Mouse (Mus musculus) MEL (cell line): Measurements from ENCODE around the gene Chrm3. TPM values are rescaled to one million over a fixed set of nuclear protein-coding genes. Genes with fewer than 3 reads are reported as not detected.

Experiments
- DNase-seq: peaks from one replicate; pipeline ENCODE4 v3.0.0; 2011; ENCODE audit warnings: low read depth, low spot score
- H3K27ac ChIP-seq: 2 replicates; pipeline ENCODE4 v1.5.1; 2012; ENCODE audit warnings: low read depth, mild to moderate bottlenecking, control low read depth, low read length, moderate library complexity; ENCODE audit not compliant: control insufficient read depth
- H3K27me3 ChIP-seq, 2 experiments: fragments of 150-350 bp in 1 of 2; sonication (generic) in 1 of 2; 2 replicates each; pipeline ENCODE4 v1.6.1; 2012; ENCODE audit warnings: low read length in 2 of 2, mild to moderate bottlenecking in 2 of 2, improper control_type of control experiment in 1 of 2, moderate library complexity in 1 of 2; ENCODE audit not compliant: insufficient read depth in 2 of 2, control insufficient read depth in 1 of 2
- H3K36me3 ChIP-seq, 2 experiments: 2 replicates each; pipeline ENCODE4 v1.6.1; 2012 to 2014; ENCODE audit warnings: low read length in 2 of 2, improper control_type of control experiment in 1 of 2, inconsistent platforms in 1 of 2, mild to moderate bottlenecking in 1 of 2; ENCODE audit not compliant: insufficient read depth in 2 of 2, control insufficient read depth in 1 of 2
- H3K4me1 ChIP-seq, 2 experiments: fragments of 150-350 bp in 1 of 2; sonication (generic) in 1 of 2; 2 replicates each; pipeline ENCODE4 v1.6.1; 2012; ENCODE audit warnings: low read length in 2 of 2, improper control_type of control experiment in 1 of 2, mild to moderate bottlenecking in 1 of 2; ENCODE audit not compliant: insufficient read depth in 2 of 2, control insufficient read depth in 1 of 2
- H3K4me3 ChIP-seq, 2 experiments: fragments of 150-350 bp in 1 of 2; sonication (generic) in 1 of 2; 2 replicates each; pipeline ENCODE4 v1.5.1; 2012; ENCODE audit warnings: low read depth in 2 of 2, low read length in 2 of 2, mild to moderate bottlenecking in 2 of 2, moderate library complexity in 2 of 2, control low read depth in 1 of 2, improper control_type of control experiment in 1 of 2; ENCODE audit not compliant: control insufficient read depth in 1 of 2, insufficient read depth in 1 of 2
- H3K79me2 ChIP-seq: 2 replicates; pipeline ENCODE4 v1.6.1; 2012; ENCODE audit warnings: mild to moderate bottlenecking, low read length, moderate library complexity; ENCODE audit not compliant: control insufficient read depth, poor library complexity, insufficient read depth
- H3K9ac ChIP-seq: 2 replicates; pipeline ENCODE4 v1.6.1; 2012; ENCODE audit warnings: low read depth, mild to moderate bottlenecking, control low read depth, low read length, moderate library complexity; ENCODE audit not compliant: control insufficient read depth, poor library complexity, severe bottlenecking
- H3K9me3 ChIP-seq: fragments of 150-350 bp; sonication (generic); replicated peaks from 2 replicates; pipeline ENCODE4 v1.6.1; 2012; ENCODE audit warnings: mild to moderate bottlenecking, low read length, improper control_type of control experiment, moderate library complexity; ENCODE audit not compliant: insufficient read depth
- CTCF ChIP-seq, 3 experiments: IDR thresholded peaks in 2 of 3; conservative IDR thresholded peaks in 1 of 3; 2 replicates each; pipeline ENCODE4 v1.5.1; 2011 to 2012; ENCODE audit warnings: low read length in 3 of 3, low read depth in 2 of 3, mild to moderate bottlenecking in 2 of 3, improper control_type of control experiment in 1 of 3, inconsistent platforms in 1 of 3, mixed read lengths in 1 of 3, moderate library complexity in 1 of 3; ENCODE audit not compliant: control insufficient read depth in 1 of 3, insufficient read depth in 1 of 3, poor library complexity in 1 of 3, severe bottlenecking in 1 of 3
- EP300 ChIP-seq, 2 experiments: IDR thresholded peaks; 2 replicates each; pipeline ENCODE4 v1.6.1; 2011; ENCODE audit warnings: improper control_type of control experiment in 2 of 2, low read length in 2 of 2, low read depth in 1 of 2, mild to moderate bottlenecking in 1 of 2
- ETS1 ChIP-seq: IDR thresholded peaks from 2 replicates; pipeline ENCODE4 v1.6.1; 2012; ENCODE audit warnings: low read depth, mild to moderate bottlenecking, inconsistent platforms, low read length, improper control_type of control experiment, moderate library complexity
- GABPA ChIP-seq: IDR thresholded peaks from 2 replicates; pipeline ENCODE4 v1.6.1; 2012; ENCODE audit warnings: low read depth, mild to moderate bottlenecking, inconsistent platforms, low read length, improper control_type of control experiment, moderate library complexity
- GATA1 ChIP-seq: IDR thresholded peaks from 2 replicates; pipeline ENCODE4 v1.6.1; 2011; ENCODE audit warnings: low read depth, low read length, improper control_type of control experiment
- MAFK ChIP-seq: IDR thresholded peaks from 2 replicates; pipeline ENCODE4 v1.6.1; 2011; ENCODE audit warnings: low read depth, mild to moderate bottlenecking, low read length, improper control_type of control experiment, borderline replicate concordance
- MAZ ChIP-seq: IDR thresholded peaks from 2 replicates; pipeline ENCODE4 v1.6.1; 2012; ENCODE audit warnings: low read depth, mild to moderate bottlenecking, inconsistent platforms, low read length, improper control_type of control experiment
- POLR2A ChIP-seq, 2 experiments: IDR thresholded peaks; 2 replicates each; pipeline ENCODE4 v1.6.1; 2011 to 2012; ENCODE audit warnings: low read length in 2 of 2, mild to moderate bottlenecking in 2 of 2, control low read depth in 1 of 2, improper control_type of control experiment in 1 of 2, low read depth in 1 of 2, moderate library complexity in 1 of 2; ENCODE audit not compliant: control insufficient read depth in 1 of 2, insufficient read depth in 1 of 2, poor library complexity in 1 of 2
- POLR2AphosphoS2 ChIP-seq: IDR thresholded peaks from 2 replicates; pipeline ENCODE4 v1.6.1; 2011; ENCODE audit warnings: low read length, improper control_type of control experiment
- RAD21 ChIP-seq: IDR thresholded peaks from 2 replicates; pipeline ENCODE4 v1.6.1; 2011; ENCODE audit warnings: mild to moderate bottlenecking, low read depth, low read length, improper control_type of control experiment
- SIN3A ChIP-seq: IDR thresholded peaks from 2 replicates; pipeline ENCODE4 v1.6.1; 2012; ENCODE audit warnings: low read length, improper control_type of control experiment, inconsistent platforms
- SMC3 ChIP-seq: IDR thresholded peaks from 2 replicates; pipeline ENCODE4 v1.6.1; 2011; ENCODE audit warnings: low read depth, low read length, improper control_type of control experiment
- TCF12 ChIP-seq: IDR thresholded peaks from 2 replicates; pipeline ENCODE4 v1.6.1; 2014; ENCODE audit warnings: low read depth, mild to moderate bottlenecking, inconsistent platforms, low read length, improper control_type of control experiment, moderate library complexity
- UBTF ChIP-seq: IDR thresholded peaks from 2 replicates; pipeline ENCODE4 v1.6.1; 2012; ENCODE audit warnings: low read depth, mild to moderate bottlenecking, inconsistent platforms, low read length, improper control_type of control experiment, moderate library complexity, borderline replicate concordance; ENCODE audit not compliant: insufficient read depth
- USF2 ChIP-seq, 2 experiments: IDR thresholded peaks; 2 replicates each; pipeline ENCODE4 v1.6.1; 2011 to 2012; ENCODE audit warnings: improper control_type of control experiment in 2 of 2, low read length in 2 of 2, borderline replicate concordance in 1 of 2, inconsistent platforms in 1 of 2, low read depth in 1 of 2, mild to moderate bottlenecking in 1 of 2; ENCODE audit not compliant: insufficient read depth in 1 of 2
- ZMIZ1 ChIP-seq: IDR thresholded peaks from 2 replicates; pipeline ENCODE4 v1.6.1; 2012; ENCODE audit warnings: low read depth, mild to moderate bottlenecking, inconsistent platforms, low read length, improper control_type of control experiment, moderate library complexity
- ZNF384 ChIP-seq: IDR thresholded peaks from 2 replicates; pipeline ENCODE4 v1.6.1; 2012; ENCODE audit warnings: low read depth, mild to moderate bottlenecking, inconsistent platforms, low read length, improper control_type of control experiment
- polyA plus RNA-seq, 2 experiments: library from polyadenylated mRNA; stranded (reverse) in 1 of 2; unstranded in 1 of 2; fragments of >175 nt in 1 of 2; fragments of >200 nt in 1 of 2; gene quantifications; 2 replicates each; pipeline versions ENCODE4 v1.2.1 to v1.2.4; 2012; ENCODE audit warnings: low replicate concordance in 2 of 2, low read depth in 1 of 2; ENCODE audit not compliant: insufficient read length in 2 of 2, insufficient read depth in 1 of 2, missing spikeins in 1 of 2
- total RNA-seq: library from RNA; depleted of rRNA; stranded (reverse); fragments of 300-350 nt; gene quantifications from 2 replicates; pipeline ENCODE4 v1.2.3, GENCODE M21; 2012

The Chrm3 gene
- total and polyA plus RNA-seq, 3 experiments = not detected

GRCm38 (mm10) chr13:10066829-10067618 lies 293.6 kb downstream of the Chrm3 start:
- Histone ChIP-seq H3K4me1 (no peaks in the 10 kb centered on the region), H3K27me3 (no peaks in the 10 kb centered on the region), H3K9ac (no peak overlapping the region), H3K27ac (no peak overlapping the region), H3K79me2 (no peaks in the 10 kb centered on the region), H3K4me3 (no peak overlapping the region), H3K36me3 (no peaks in the 10 kb centered on the region), H3K9me3 (no peaks in the 10 kb centered on the region)
- TF ChIP-seq GATA1 (no peak), ZMIZ1 (no peak), TCF12 (no peak), USF2 (IDR thresholded peaks at IDR 0.05; ENCODE audit: borderline replicate concordance in 1 of 2, insufficient read depth in 1 of 2, low read depth in 1 of 2, low read length in 2 of 2) (no peak), ETS1 (no peak), SMC3 (no peak), UBTF (no peak), GABPA (no peak), CTCF (IDR thresholded peaks at IDR 0.05 in 2 of 3, conservative IDR thresholded peaks at IDR 0.05 in 1 of 3; ENCODE audit: control insufficient read depth in 1 of 3, insufficient read depth in 1 of 3, low read depth in 2 of 3, low read length in 3 of 3, poor library complexity in 1 of 3, severe bottlenecking in 1 of 3) (no peak), MAFK (no peak), ZNF384 (no peak), SIN3A (no peak), MAZ (no peak), RAD21 (no peak), EP300 (IDR thresholded peaks at IDR 0.05; ENCODE audit: low read depth in 1 of 2, low read length in 2 of 2) (no peak)
- no peak for DNase-seq

DNA sequence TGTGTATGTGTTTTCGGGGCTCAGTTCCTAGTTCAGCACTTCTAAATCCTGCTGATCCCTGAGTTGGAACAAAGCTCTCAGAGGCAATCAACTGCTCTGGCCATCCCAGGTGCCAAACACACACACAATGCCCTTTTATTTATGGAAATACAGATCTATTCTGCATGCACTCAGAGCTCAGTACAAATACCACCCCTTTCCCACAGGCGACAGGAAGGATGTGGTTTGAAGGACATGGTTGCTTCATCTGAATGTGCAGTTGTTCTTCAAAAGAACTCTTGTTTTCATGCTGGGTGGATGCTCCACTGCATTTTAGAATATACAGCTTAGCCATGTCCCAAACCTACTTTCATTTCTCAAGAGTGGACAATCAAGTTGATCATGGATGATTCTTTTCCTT lies 294.9 kb downstream of the Chrm3 start:
- no peak for DNase-seq
- H3K27ac ChIP-seq = no peak overlapping the region
- H3K4me1 ChIP-seq = no peaks in the 10 kb centered on the region
- TF ChIP-seq POLR2A (IDR thresholded peaks at IDR 0.05; ENCODE audit: control insufficient read depth in 1 of 2, insufficient read depth in 1 of 2, low read depth in 1 of 2, low read length in 2 of 2, poor library complexity in 1 of 2) (no peak), POLR2AphosphoS2 (no peak), GATA1 (no peak), USF2 (IDR thresholded peaks at IDR 0.05; ENCODE audit: borderline replicate concordance in 1 of 2, insufficient read depth in 1 of 2, low read depth in 1 of 2, low read length in 2 of 2) (no peak)
- H3K9ac ChIP-seq = no peak overlapping the region
- no peaks in the 10 kb centered on the region for H3K9me3 ChIP-seq
- H3K4me3 ChIP-seq = no peak overlapping the region
- H3K27me3 ChIP-seq = no peaks in the 10 kb centered on the region
- no peaks in the 10 kb centered on the region for H3K36me3 ChIP-seq
- no peaks in the 10 kb centered on the region for H3K79me2 ChIP-seq
